Mouse (Mus musculus): Measurements from ENCODE around the gene Slc35e4. TPM values are rescaled to one million over a fixed set of nuclear protein-coding genes. Genes with fewer than 3 reads are reported as not detected.

Gene Slc35e4
- polyA plus RNA-seq, 1 experiment from 2014 or later: 5.1 TPM

DNA sequence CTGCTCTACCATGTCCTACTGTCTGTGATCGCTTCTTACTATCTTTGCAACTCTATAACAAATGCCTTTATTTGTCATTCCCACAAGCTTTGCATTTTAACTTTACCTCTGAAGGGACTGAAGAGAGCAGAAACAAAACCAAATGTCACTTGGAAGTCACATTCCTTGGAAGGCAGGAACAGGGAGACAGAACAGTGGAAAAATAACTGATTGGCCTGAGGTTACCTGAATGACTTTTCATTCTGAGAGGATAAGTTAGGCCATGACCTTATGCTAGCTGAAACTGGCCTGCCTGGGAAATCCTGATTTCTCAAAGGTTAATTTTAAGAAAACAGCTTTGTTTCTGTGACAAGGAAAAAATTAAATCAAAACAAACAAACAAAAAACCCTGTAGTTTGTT, 18.5 kb downstream of the Slc35e4 start:
- H3K27ac ChIP-seq: no peak overlapping the region
- no peak overlapping the region for H3K9ac ChIP-seq
- H3K9me3 ChIP-seq: no peaks in the 10 kb centered on the region
- no peaks in the 10 kb centered on the region for H3K27me3 ChIP-seq
- no peaks in the 10 kb centered on the region for H3K4me1 ChIP-seq
- H3K4me2 ChIP-seq (replicated peaks): peak overlapping the region; percentile 69; the same call in 1 of the 2 replicates
- peaks cover 15% of the 10 kb centered on the region for H3K36me3 ChIP-seq
- ATAC-seq (ENCODE audit: insufficient number of reproducible peaks, insufficient read depth, low FRiP score, low TSS enrichment): no peak
- 100% methylated on average over 1 of the region's 1 CpGs for WGBS
- H3K4me3 ChIP-seq: no peak overlapping the region

GRCm38 (mm10) chr11:3895458-3895857, 19.0 kb downstream of the Slc35e4 start:
- Histone ChIP-seq H3K9me3 (no peaks in the 10 kb centered on the region), H3K4me3 (peak overlapping the region; percentile 52), H3K27ac (peak overlapping the region; percentile 54), H3K4me2 (replicated peaks) (peak overlapping the region; percentile 69), H3K9ac (peak overlapping the region; percentile 44), H3K27me3 (no peaks in the 10 kb centered on the region), H3K36me3 (peaks cover 15% of the 10 kb centered on the region), H3K4me1 (no peaks in the 10 kb centered on the region)
- 3% methylated on average over 10 of the region's 10 CpGs for WGBS
- ATAC-seq (ENCODE audit: insufficient number of reproducible peaks, insufficient read depth, low FRiP score, low TSS enrichment): no peak

DNA sequence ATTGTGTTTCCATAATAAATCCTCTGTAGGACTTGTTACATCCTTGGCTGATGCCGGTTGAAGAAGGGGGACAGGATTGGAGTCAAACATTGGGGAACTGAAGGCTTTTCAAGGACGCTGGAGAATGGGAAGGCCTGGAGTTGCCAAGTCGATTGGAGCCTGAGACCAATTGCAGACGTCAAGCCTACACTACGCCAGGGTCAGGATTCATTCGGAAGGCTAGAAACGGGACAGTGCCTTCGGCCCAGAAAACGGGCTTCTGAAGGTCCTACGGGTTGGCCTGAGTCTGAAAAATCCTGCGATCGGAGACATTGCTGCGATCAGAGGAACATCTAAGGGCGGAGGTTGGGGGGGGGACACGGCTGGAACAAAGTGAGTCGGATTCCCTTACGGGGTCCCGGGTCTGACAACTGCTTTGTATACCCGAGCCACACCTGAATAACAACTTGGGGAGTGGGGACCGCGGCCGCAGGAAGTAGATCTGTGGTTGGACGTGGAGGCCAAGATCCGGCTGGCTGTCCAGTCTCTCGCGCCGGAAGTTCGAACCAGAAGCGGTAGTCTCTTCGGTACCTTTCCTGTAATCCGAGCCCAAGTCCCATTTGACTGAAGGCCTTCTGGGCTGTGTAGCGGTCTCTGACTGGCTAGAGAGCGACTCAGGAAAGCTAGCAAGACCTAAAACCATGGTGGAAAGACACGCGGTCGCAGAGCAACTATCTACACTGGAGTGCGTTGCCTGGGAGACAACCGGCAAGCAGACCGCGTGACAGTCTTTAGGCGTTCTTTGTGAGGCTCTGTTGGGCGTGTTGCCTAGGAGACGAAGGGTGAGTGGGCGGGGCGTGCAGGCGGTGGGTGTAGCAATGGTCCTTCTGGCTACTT, 19.8 kb downstream of the Slc35e4 start, which contains the start of the genes 4921536K21Rik and Dusp18:
4921536K21Rik (minus strand) TSS at position 693 of the 876 bp plus-strand sequence.
Dusp18 (plus strand) TSS at position 835 of the 876 bp plus-strand sequence.
- Histone ChIP-seq H3K4me3 (peak within 1 kb of the TSS; percentile 52), H3K9me3 (no peaks in the 10 kb centered on the region), H3K9ac (peak within 1 kb of the TSS; percentile 44), H3K4me2 (replicated peaks) (peak within 1 kb of the TSS; percentile 69), H3K27ac (peak within 1 kb of the TSS; percentile 54), H3K27me3 (no peaks in the 10 kb centered on the region), H3K4me1 (no peaks in the 10 kb centered on the region), H3K36me3 (peaks cover 15% of the 10 kb centered on the region)
- ATAC-seq (ENCODE audit: insufficient number of reproducible peaks, insufficient read depth, low FRiP score, low TSS enrichment): peak; percentile 95
- WGBS: 3% methylated on average over 46 of the region's 46 CpGs

DNA sequence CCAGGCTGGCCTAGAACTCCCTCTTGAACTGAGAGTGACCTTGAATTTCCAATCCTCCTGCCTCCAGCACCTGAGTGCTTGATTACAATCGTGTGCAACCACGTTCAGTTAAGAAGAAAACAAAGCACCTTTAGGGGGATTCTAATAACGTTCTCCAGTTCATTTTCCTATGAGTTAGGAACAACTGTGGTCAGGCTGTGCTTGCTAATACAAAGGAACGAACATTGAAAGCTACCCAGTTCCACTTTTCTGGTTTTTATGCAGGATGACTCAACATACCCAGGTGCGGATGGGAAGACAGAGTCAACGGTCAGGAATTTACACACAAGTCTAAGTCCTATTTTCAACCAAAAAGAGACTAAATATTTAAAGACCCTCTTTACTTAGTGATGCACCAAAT, 20.5 kb downstream of the Slc35e4 start:
- no peak overlapping the region for H3K4me3 ChIP-seq
- 78% methylated on average over 6 of the region's 6 CpGs for WGBS
- no peak overlapping the region for H3K9ac ChIP-seq
- H3K27ac ChIP-seq: no peak overlapping the region
- H3K9me3 ChIP-seq: no peaks in the 10 kb centered on the region
- no peak for ATAC-seq (ENCODE audit: insufficient number of reproducible peaks, insufficient read depth, low FRiP score, low TSS enrichment)
- H3K4me1 ChIP-seq: no peaks in the 10 kb centered on the region
- H3K4me2 ChIP-seq (replicated peaks): peak overlapping the region; percentile 69; the same call in 1 of the 2 replicates
- no peaks in the 10 kb centered on the region for H3K27me3 ChIP-seq
- peaks cover 12% of the 10 kb centered on the region for H3K36me3 ChIP-seq

DNA sequence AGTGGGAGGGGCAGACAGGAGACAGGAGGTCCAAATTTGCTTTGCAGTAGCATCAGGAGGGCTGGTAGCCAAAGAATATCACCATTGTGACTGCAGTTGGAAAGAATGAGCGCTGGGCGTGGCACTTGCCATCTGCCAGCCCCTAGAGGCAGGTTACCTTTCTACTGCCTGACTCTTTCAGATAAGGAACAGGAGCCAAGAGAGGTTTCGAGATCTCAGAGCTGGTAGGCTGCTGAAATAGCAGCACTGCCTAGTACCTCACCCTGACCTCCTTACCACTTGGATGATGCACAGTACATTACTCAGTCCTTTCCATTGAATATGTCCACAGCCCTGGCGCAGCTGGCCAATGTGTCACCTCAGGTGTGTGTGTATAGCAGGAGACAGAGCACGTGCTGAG, 27.1 kb downstream of the Slc35e4 start:
- H3K4me1 ChIP-seq: no peaks in the 10 kb centered on the region; the same call in 1 of the 2 replicates
- no peaks in the 10 kb centered on the region for H3K9me3 ChIP-seq
- WGBS: 83% methylated on average over 5 of the region's 5 CpGs
- no peaks in the 10 kb centered on the region for H3K27me3 ChIP-seq
- no peak for ATAC-seq (ENCODE audit: insufficient number of reproducible peaks, insufficient read depth, low FRiP score, low TSS enrichment)
- no peak overlapping the region for H3K4me2 ChIP-seq (replicated peaks)
- no peaks in the 10 kb centered on the region for H3K36me3 ChIP-seq
- no peak overlapping the region for H3K9ac ChIP-seq
- no peak overlapping the region for H3K4me3 ChIP-seq
- no peak overlapping the region for H3K27ac ChIP-seq

- Histone ChIP-seq H3K27me3 (no peaks in the 10 kb centered on the region), H3K4me1 (no peaks in the 10 kb centered on the region; the same call in 1 of the 2 replicates), H3K9me3 (no peaks in the 10 kb centered on the region), H3K4me3 (no peak overlapping the region), H3K36me3 (no peaks in the 10 kb centered on the region), H3K27ac (no peak overlapping the region), H3K9ac (no peak overlapping the region), H3K4me2 (replicated peaks) (no peak overlapping the region)
- no peak for ATAC-seq (ENCODE audit: insufficient number of reproducible peaks, insufficient read depth, low FRiP score, low TSS enrichment)
- WGBS: 85% methylated on average over 3 of the region's 3 CpGs
These were observed 30.8 kb downstream of the Slc35e4 start for GRCm38 (mm10) chr11:3883711-3884110.

DNA sequence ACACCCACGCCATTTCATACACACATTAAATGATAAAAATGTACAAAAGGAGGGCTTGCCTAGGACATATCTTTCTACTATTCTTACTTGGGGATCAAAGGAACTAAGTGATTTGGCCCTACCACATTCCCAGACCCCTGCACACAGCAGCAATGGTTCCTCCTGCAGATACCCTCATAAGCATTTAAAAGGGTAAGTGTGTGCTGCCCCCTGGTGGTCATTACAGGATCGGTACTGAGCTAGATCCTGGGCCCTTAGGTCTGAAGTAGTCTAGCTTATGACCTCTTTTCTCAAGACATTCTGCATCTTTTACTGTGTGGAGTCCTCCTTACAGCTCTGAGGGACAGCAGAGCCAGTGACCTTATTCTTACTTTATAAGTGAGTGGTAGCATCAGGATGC, 34.6 kb downstream of the Slc35e4 start:
- Histone ChIP-seq H3K27ac (no peak overlapping the region), H3K36me3 (no peaks in the 10 kb centered on the region), H3K4me3 (no peak overlapping the region), H3K27me3 (no peaks in the 10 kb centered on the region), H3K9me3 (no peaks in the 10 kb centered on the region), H3K4me1 (no peaks in the 10 kb centered on the region; the same call in 1 of the 2 replicates), H3K9ac (no peak overlapping the region), H3K4me2 (replicated peaks) (no peak overlapping the region)
- 33% methylated on average over 2 of the region's 2 CpGs for WGBS
- no peak for ATAC-seq (ENCODE audit: insufficient number of reproducible peaks, insufficient read depth, low FRiP score, low TSS enrichment)

DNA sequence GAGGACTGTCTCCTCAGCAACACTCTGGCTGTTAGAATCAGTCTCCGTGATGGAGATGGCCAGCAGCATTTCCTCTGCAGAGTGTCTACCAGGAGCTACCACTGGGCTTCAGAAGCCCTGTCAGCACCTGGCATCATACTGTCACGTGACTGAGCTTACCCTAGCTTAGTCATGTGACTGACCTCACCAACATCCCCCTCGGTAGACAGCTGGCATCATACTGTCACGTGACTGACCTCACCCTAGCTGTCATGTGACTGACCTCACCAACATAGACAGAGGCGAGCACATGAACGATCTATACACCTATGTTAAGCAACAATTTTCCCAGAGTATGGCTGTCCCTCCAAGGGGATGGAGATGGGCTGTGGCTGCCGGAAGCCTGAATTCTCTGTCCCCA, 35.8 kb downstream of the Slc35e4 start:
- H3K4me2 ChIP-seq (replicated peaks): no peak overlapping the region
- ATAC-seq (ENCODE audit: insufficient number of reproducible peaks, insufficient read depth, low FRiP score, low TSS enrichment): no peak
- H3K4me3 ChIP-seq: no peak overlapping the region
- no peaks in the 10 kb centered on the region for H3K27me3 ChIP-seq
- H3K36me3 ChIP-seq: no peaks in the 10 kb centered on the region
- no peak overlapping the region for H3K9ac ChIP-seq
- WGBS: 77% methylated on average over 7 of the region's 7 CpGs
- H3K27ac ChIP-seq: no peak overlapping the region
- H3K4me1 ChIP-seq: no peaks in the 10 kb centered on the region
- H3K9me3 ChIP-seq: no peaks in the 10 kb centered on the region

GRCm38 (mm10) chr11:3876419-3876818, 38.0 kb downstream of the Slc35e4 start:
- Histone ChIP-seq H3K36me3 (no peaks in the 10 kb centered on the region), H3K9me3 (no peaks in the 10 kb centered on the region), H3K27me3 (no peaks in the 10 kb centered on the region), H3K4me1 (no peaks in the 10 kb centered on the region), H3K27ac (no peak overlapping the region), H3K4me3 (no peak overlapping the region), H3K4me2 (replicated peaks) (no peak overlapping the region), H3K9ac (no peak overlapping the region)
- no peak for ATAC-seq (ENCODE audit: insufficient number of reproducible peaks, insufficient read depth, low FRiP score, low TSS enrichment)
- 75% methylated on average over 6 of the region's 6 CpGs for WGBS

GRCm38 (mm10) chr11:3864343-3864742, 50.1 kb downstream of the Slc35e4 start:
- H3K27me3 ChIP-seq: peaks cover 27% of the 10 kb centered on the region
- no peak for ATAC-seq (ENCODE audit: insufficient number of reproducible peaks, insufficient read depth, low FRiP score, low TSS enrichment)
- 0 out of 2 replicates have a peak, but pooled peaks cover 5% of the 10 kb centered on the region for H3K4me1 ChIP-seq
- H3K4me3 ChIP-seq: peak overlapping the region; percentile 50
- H3K9me3 ChIP-seq: no peaks in the 10 kb centered on the region
- 29% methylated on average over 6 of the region's 6 CpGs for WGBS
- no peak overlapping the region for H3K27ac ChIP-seq
- H3K4me2 ChIP-seq (replicated peaks): peak overlapping the region; percentile 84
- H3K9ac ChIP-seq: peak overlapping the region; percentile 37; the same call in 1 of the 2 replicates
- no peaks in the 10 kb centered on the region for H3K36me3 ChIP-seq

DNA sequence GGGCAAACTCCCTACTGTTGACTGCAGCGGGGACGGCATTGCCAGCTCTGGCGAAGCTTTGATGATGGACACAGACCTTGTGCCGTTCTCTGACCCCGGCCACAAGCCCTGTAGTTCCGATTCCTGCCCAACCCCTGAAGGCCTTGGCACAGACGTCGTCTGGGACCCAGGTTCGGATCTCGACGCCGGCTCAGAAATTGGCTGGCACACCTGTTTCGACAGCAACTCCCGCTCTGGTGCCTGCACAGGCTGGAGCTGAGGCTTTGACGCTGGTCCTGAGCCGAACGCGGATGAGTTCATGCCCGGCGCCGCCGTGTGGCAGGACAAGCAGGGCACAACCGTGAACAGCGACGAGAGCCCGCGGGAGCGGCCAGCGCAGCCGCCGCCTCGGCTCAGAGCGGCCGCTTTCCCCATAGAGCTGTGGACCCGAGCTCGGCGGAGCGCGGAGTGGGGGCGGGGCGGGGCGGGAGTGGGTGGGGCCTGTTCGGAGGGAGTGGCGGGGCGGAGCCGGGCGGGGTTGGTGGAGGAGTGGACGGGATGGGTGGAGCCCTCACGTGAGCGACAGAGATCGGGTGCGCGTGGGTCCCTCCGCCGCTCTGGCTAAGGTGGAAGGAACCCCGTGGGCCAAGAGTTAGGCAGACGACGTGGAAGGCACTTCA, 50.9 kb downstream of the Slc35e4 start, which contains the start of gene Osbp2:
Osbp2 (minus strand) TSS at position 450 of the 659 bp plus-strand sequence.
- H3K4me2 ChIP-seq (replicated peaks): peak within 1 kb of the TSS; percentile 84
- ATAC-seq (ENCODE audit: insufficient number of reproducible peaks, insufficient read depth, low FRiP score, low TSS enrichment): peak; percentile 92
- H3K36me3 ChIP-seq: no peaks in the 10 kb centered on the region
- WGBS: 5% methylated on average over 51 of the region's 58 CpGs
- H3K4me3 ChIP-seq: peak within 1 kb of the TSS; percentile 50
- H3K27ac ChIP-seq: no peak within 1 kb of the TSS
- peaks cover 27% of the 10 kb centered on the region for H3K27me3 ChIP-seq
- peak within 1 kb of the TSS; percentile 52 for H3K9ac ChIP-seq
- H3K4me1 ChIP-seq: 0 out of 2 replicates have a peak, but pooled peaks cover 5% of the 10 kb centered on the region
- H3K9me3 ChIP-seq: no peaks in the 10 kb centered on the region
